Mouse (Mus musculus) mature B cell (primary cell): ENCODE results near the gene Elfn1.

Experiments used
- in situ Hi-C: fragments of 300-500 bp; cut with MboI; formaldehyde crosslinking; loops from 2 replicates; pipeline ENCODE4 v1.14.3; 2019

Elfn1 gene

GRCm38 (mm10) chr5:139911506-139911905 is 3.8 kb downstream of the Elfn1 start:
- in situ Hi-C loops, result no loop called here

- in situ Hi-C loops, result no loop called here
Measured at GRCm38 (mm10) chr5:139912121-139912771, 4.5 kb downstream of the Elfn1 start.

DNA sequence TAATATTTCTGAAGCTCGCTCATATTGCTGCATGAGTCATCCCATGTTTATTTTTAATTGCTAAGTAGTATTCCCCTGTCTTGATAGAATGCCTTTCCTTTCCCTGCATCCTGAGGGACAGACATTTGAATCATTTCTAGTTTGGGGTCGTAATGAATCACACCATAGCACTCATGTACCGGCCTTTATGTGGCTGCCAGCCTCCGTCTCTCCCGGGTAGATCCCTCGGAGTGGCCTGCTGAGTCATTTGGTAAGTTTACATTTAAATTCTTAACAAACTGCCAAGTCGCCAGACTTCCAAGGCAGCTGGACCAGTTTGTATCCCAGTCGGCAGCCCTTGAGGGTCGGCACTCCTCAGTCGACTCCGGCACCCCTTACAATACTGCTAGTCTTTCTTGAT is 13.9 kb downstream of the Elfn1 start:
- in situ Hi-C loops, result no loop called here

GRCm38 (mm10) chr5:139923867-139924266 is 16.1 kb downstream of the Elfn1 start:
- in situ Hi-C loops, result no loop called here

- in situ Hi-C loops, result no loop called here
Measured at GRCm38 (mm10) chr5:139930102-139930501, 22.4 kb downstream of the Elfn1 start.

- in situ Hi-C loops, result no loop called here
Measured at GRCm38 (mm10) chr5:139930927-139931351, 23.2 kb downstream of the Elfn1 start.

GRCm38 (mm10) chr5:139931947-139932540 is 24.3 kb downstream of the Elfn1 start:
- in situ Hi-C loops, result no loop called here

- in situ Hi-C loops, result no loop called here
Measured at GRCm38 (mm10) chr5:139932595-139933271, 25.0 kb downstream of the Elfn1 start.

DNA sequence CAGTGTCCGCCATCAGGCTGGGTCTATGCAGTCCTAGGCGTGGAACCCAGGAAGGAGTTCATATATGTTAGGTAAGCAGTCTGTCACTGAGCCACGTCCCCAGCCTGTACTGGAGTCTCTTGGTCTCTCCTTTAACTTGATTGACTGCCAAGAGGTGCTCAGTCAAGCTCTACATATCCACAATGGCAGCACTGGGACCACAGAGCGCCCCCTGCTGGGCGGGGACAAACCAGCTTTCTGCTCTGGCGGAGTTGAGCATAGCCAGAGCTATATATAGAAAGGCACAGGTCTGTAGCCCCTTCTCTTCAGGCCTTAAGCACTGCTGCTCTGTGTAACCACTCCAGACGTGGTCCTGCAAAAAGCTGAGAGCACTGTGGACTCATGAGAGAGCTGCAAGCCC is 25.7 kb downstream of the Elfn1 start:
- in situ Hi-C loops, result no loop called here

DNA sequence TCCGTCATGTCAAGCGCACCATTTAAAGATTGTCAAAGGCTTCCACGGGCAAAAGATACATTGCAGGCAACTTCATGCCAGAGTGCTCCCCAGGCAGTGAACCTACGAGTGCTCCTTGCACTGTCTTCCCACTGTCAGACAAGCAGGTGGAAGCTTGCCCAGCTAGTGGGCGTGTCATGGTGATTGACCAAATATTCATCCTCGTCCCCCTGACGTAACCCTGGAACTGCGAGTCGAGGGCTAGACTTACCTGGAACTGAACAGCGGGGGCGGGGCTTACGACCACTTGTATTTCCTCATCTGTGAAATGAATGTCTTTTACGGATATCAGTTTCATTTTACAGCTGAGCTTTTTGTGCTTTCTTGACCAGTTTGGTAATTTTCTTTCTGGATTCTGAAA is 28.7 kb downstream of the Elfn1 start:
- in situ Hi-C loops, result no loop called here

GRCm38 (mm10) chr5:139944697-139945096 is 37.0 kb downstream of the Elfn1 start:
- in situ Hi-C loops, result no loop called here

GRCm38 (mm10) chr5:139945715-139946364 is 38.1 kb downstream of the Elfn1 start:
- in situ Hi-C loops, result no loop called here

DNA sequence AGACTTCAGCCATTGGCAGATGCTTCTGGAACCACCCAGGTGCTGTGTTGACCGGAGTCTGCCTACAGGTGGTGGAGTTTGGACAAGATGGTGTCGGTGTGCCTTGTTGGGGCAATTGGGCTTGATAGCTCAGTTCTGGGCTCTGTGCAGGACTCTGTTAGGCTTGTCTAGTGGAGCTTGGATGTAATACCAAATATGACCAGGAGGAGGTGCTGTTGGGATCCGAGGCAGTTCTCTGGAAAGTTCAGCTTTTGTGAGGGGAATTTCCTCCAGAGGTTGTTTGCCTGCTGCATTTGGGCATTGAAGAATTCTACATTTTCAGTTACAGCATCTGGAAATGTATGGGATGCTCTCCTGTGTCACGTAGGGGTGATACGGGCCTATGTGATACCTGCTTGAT is 39.7 kb downstream of the Elfn1 start:
- in situ Hi-C loops, result no loop called here

DNA sequence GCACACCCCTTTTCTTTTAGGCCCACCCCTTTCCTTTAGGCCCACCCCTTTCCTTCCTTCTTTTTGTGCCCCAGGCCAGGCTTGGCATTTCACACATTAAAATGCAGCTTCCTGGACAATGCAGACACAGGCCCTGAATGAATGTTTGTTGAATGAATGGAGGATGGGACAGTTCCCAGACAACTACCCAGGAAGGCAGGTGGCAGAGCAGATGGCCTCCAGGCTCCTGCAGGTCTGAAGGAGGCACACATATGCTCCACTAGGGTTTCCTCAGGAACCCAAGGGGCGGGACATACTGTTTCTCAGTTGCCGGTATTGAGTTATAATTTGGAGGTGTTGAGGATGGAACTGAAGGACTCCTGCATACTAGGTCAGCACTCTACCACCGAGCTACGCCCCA is 40.8 kb downstream of the Elfn1 start:
- in situ Hi-C loops, result no loop called here

GRCm38 (mm10) chr5:139949363-139949762 is 41.6 kb downstream of the Elfn1 start:
- in situ Hi-C loops, result no loop called here

DNA sequence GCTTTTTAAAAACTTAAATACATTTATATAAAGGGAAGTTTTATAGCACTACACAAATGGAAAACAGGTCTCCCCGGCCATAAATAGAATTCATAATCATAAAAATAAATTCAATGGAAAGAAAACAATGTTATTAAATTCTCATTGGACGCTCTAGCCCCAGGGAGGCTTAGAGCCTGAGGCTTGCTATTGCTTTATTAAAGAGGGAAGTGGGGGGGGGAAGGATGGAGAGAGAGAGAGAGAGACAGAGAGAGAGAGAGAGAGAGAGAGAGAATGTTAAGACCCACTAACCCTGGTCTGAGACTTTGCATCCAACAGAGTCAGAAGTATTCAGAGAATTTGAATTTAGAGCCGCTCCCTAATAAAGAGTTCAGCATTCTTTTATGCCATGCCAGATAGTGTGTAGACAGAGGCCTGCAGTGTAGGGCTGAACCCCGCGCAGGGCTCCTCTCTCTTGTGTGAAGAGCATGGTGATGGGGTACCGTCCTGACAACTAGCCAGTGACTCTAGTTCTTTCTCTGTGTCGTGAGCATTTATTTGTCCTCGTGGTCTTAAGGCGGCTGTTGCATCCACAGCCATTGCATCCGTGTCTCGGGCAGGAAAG is 42.3 kb downstream of the Elfn1 start:
- in situ Hi-C loops, result no loop called here

DNA sequence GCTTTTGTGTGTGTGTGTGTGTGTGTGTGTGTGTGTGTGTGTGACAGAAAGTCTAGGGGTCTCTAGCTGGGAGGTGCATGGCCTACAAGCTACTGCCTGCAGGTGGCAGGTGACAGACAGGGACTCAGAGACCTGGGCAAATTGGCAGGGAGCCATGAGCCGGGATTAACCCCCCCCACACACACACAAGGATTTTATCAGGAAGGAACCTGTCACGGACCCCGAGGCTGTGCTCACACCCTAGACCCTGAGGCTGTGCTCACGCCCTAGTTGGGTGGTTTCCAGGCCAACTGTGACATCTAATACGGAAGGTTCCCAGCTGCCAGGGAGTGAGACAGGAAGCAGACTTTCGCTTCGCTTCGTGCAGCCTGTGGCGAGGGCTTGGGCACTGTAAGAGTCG is 49.1 kb downstream of the Elfn1 start:
- in situ Hi-C loops, result no loop called here

GRCm38 (mm10) chr5:139959741-139960140 is 52.0 kb downstream of the Elfn1 start:
- in situ Hi-C loops, result no loop called here

DNA sequence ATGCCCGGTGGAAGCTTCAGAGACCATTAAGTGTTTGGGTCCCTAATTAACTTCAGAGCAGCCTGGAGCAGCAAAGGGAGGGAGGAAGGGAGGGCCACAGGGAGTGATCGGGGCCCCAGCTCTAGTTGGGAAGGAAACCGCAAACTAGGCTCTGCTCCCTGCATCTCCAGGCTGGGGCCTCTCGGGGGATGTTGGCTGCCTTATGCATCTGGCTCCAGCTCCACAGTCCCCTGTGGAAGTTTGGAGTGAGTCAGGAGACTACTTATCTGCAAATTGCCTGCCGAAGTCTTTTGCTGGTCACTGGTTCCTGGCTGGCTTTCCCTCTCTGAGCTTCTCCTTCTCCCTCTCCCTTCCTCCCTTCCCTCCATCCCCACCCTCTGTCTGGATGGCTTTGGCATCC is 56.6 kb downstream of the Elfn1 start:
- in situ Hi-C loops, result no loop called here

DNA sequence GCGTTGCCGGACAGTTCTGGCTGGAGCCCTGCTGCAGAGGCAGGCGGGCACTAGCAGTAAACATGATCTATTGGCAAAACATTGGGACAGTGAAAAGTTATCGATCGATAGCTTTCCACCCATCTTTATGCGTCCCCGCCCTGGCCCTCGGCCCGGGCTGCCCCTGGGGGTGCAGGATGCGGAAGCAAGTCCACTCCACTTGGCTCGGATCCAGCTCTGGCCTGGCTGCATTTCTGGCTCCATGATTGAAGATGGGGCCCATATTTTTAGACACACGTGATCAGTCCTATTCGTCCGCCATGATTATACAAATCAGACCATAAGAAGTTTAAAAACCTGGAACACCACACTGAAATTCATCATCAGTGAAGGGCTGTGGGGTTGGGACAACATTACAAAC is 57.9 kb downstream of the Elfn1 start:
- in situ Hi-C loops, result no loop called here

DNA sequence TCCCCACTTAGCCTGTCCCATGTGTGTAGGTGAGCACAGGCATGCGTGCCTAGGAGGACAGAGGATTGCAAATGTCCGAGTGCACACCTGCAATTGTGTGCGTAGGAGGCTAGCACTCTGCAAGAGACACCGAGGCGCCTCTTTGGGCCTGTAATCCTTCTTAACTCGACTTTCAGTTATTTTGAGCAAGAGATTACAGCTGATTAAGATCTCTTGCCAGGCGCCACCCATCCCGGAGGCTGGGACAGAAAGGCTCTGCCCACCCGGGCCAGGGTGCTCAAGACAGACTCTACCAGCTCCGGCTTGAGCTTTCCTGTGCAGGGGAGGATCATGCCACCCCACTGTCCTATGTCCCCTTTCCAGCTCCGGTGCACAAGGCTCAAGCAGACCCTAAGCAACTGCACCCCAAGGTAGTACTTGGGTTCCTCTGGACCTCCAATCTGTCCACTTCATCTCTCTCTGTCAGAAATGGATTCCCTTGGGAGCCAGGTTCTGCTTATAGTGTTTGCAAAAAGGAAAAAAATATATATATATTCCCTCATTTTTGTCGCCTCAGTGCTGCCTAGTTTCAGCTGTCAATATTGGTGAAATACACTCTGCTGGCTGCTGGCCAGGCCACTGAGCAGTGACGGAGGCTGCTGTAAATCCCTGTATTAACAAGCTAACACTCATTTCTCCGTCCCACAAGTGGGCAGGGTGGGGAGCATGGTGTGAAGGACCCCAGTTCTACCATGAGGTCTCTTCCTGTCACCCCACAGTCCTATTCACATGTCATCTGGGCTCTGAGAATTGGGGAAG is 61.6 kb downstream of the Elfn1 start:
- in situ Hi-C loops, result no loop called here

- in situ Hi-C loops, result no loop called here
Measured at GRCm38 (mm10) chr5:139970186-139970631, 62.5 kb downstream of the Elfn1 start.
